Mouse (Mus musculus) B cell, adult 67 days (primary cell): ENCODE results near the gene Tcf19. TPM values are rescaled to one million over a fixed set of nuclear protein-coding genes. Genes with fewer than 3 reads are reported as not detected.

ENCODE experiments used
- total RNA-seq, 2 experiments: library from RNA; stranded (reverse); gene quantifications; 4 replicates each; pipeline ENCODE4 v1.2.4; 2023

Tcf19 gene
- 1 to 10 TPM; 3.7 to 4.6 TPM for total RNA-seq

GRCm38 (mm10) chr17:35516652-35517500 lies at the start of gene Tcf19, which contains the start of gene Cchcr1:
Gene Tcf19, minus strand, starts transcription at chr17:35516824.
Gene Cchcr1, plus strand, starts transcription at chr17:35517100.

GRCm38 (mm10) chr17:35551881-35552414 lies 35.3 kb upstream of the Tcf19 start, which contains the start of gene Cdsn:
Gene Cdsn, plus strand, starts transcription at chr17:35552128.

GRCm38 (mm10) chr17:35532901-35533300 lies 16.3 kb upstream of the Tcf19 start, which contains the start of gene Psors1c2:
Gene Psors1c2, plus strand, starts transcription at chr17:35533201.

GRCm38 (mm10) chr17:35505776-35506175 lies 10.8 kb downstream of the Tcf19 start, which contains the start of gene Pou5f1:
Gene Pou5f1, plus strand, starts transcription at chr17:35506018.

GRCm38 (mm10) chr17:35469842-35470751 lies 46.5 kb downstream of the Tcf19 start, which contains the start of gene H2-Q10:
Gene H2-Q10, plus strand, starts transcription at chr17:35470089.

Other genes starting within 250 kb of the Tcf19 start
- 10 to 100 TPM in 1 of 2 experiments, 1 to 10 TPM in 1; 9.7 to 10.1 TPM for gene H2-Q1, start 196.4 kb downstream of the Tcf19 start, total RNA-seq
- gene H2-Q2, start 174.6 kb downstream of the Tcf19 start, total RNA-seq, result 1 to 10 TPM; 8.2 to 8.9 TPM
- gene H2-Q4, start 137.2 kb downstream of the Tcf19 start, total RNA-seq, result 100 to 1,000 TPM; 285 to 307 TPM
- gene H2-Q6, start 92.0 kb downstream of the Tcf19 start, total RNA-seq, result 100 to 1,000 TPM; 249 to 254 TPM
- 100 to 1,000 TPM; 133 to 144 TPM for gene H2-Q7, start 77.7 kb downstream of the Tcf19 start, total RNA-seq
- gene H2-Q10, start 46.7 kb downstream of the Tcf19 start, total RNA-seq, result 10 to 100 TPM; 53.7 to 58.6 TPM
- gene Pou5f1, start 10.8 kb downstream of the Tcf19 start, total RNA-seq, result 1 to 10 TPM in 1 of 2 experiments, under 1 TPM in 1; 0.42 to 1.7 TPM
- gene Cchcr1, start 276 bp upstream of the Tcf19 start, total RNA-seq, result 10 to 100 TPM; 12.4 TPM
- under 1 TPM in 1 of 2 experiments, not detected in 1; 0.90 TPM for gene Psors1c2, start 16.4 kb upstream of the Tcf19 start, total RNA-seq
- gene Cdsn, start 35.3 kb upstream of the Tcf19 start, total RNA-seq, result not detected
- gene 2300002M23Rik, start 50.6 kb upstream of the Tcf19 start, total RNA-seq, result not detected
- gene Sfta2, start 84.7 kb upstream of the Tcf19 start, total RNA-seq, result not detected
- gene Gm9573, start 109.8 kb upstream of the Tcf19 start, total RNA-seq, result not detected
- not detected for gene Mucl3, start 126.9 kb upstream of the Tcf19 start, total RNA-seq
- 10 to 100 TPM; 46.4 to 58.1 TPM for gene Vars2, start 150.8 kb upstream of the Tcf19 start, total RNA-seq
- gene Gtf2h4, start 156.9 kb upstream of the Tcf19 start, total RNA-seq, result 10 to 100 TPM; 16.1 to 23.9 TPM
- gene Ddr1, start 187.8 kb upstream of the Tcf19 start, total RNA-seq, result under 1 TPM in 1 of 2 experiments, not detected in 1; 0.44 TPM